Mouse (Mus musculus): ENCODE measurements around the gene Pif1.

The Pif1 gene

GRCm38 (mm10) chr9:65561016-65561415, 25.9 kb upstream of the Pif1 start:
- no peak for DNase-seq (ENCODE audit: low read depth, low spot score)

GRCm38 (mm10) chr9:65562081-65562506, 24.9 kb upstream of the Pif1 start:
- no peak for DNase-seq (ENCODE audit: low read depth, low spot score)

- no peak for DNase-seq (ENCODE audit: low read depth, low spot score)
Measured at GRCm38 (mm10) chr9:65563073-65563472, 23.9 kb upstream of the Pif1 start.

GRCm38 (mm10) chr9:65564698-65565097, 22.3 kb upstream of the Pif1 start:
- DNase-seq (ENCODE audit: low read depth, low spot score) = no peak

- no peak for DNase-seq (ENCODE audit: low read depth, low spot score)
Measured at GRCm38 (mm10) chr9:65568787-65569186, 18.2 kb upstream of the Pif1 start.

- no peak for DNase-seq (ENCODE audit: low read depth, low spot score)
Measured at GRCm38 (mm10) chr9:65569491-65569971, 17.4 kb upstream of the Pif1 start.

- no peak for DNase-seq (ENCODE audit: low read depth, low spot score)
Measured at GRCm38 (mm10) chr9:65572837-65573236, 14.1 kb upstream of the Pif1 start.

- DNase-seq (ENCODE audit: low read depth, low spot score) = no peak
Measured at GRCm38 (mm10) chr9:65574513-65575392, 12.2 kb upstream of the Pif1 start.

- no peak for DNase-seq (ENCODE audit: low read depth, low spot score)
Measured at GRCm38 (mm10) chr9:65575393-65576196, 11.4 kb upstream of the Pif1 start.

- no peak for DNase-seq (ENCODE audit: low read depth, low spot score)
Measured at GRCm38 (mm10) chr9:65576861-65577510, 10.0 kb upstream of the Pif1 start.

- no peak for DNase-seq (ENCODE audit: low read depth, low spot score)
Measured at GRCm38 (mm10) chr9:65577511-65578196, 9.3 kb upstream of the Pif1 start.

- no peak for DNase-seq (ENCODE audit: low read depth, low spot score)
Measured at GRCm38 (mm10) chr9:65578801-65579249, 8.1 kb upstream of the Pif1 start.

GRCm38 (mm10) chr9:65579781-65580371, 7.1 kb upstream of the Pif1 start, which contains the start of gene Plekho2:
Plekho2 (minus strand) TSS chr9:65580040.
- peak; percentile 84 for DNase-seq (ENCODE audit: low read depth, low spot score)

- peak; percentile 45 for DNase-seq (ENCODE audit: low read depth, low spot score)
Measured at GRCm38 (mm10) chr9:65580401-65581256, 6.3 kb upstream of the Pif1 start.

- DNase-seq (ENCODE audit: low read depth, low spot score) = no peak
Measured at GRCm38 (mm10) chr9:65583045-65583444, 3.9 kb upstream of the Pif1 start.

GRCm38 (mm10) chr9:65587270-65587572, 261 bp downstream of the Pif1 start:
- no peak for DNase-seq (ENCODE audit: low read depth, low spot score)

GRCm38 (mm10) chr9:65587573-65588358, 806 bp downstream of the Pif1 start:
- no peak for DNase-seq (ENCODE audit: low read depth, low spot score)

GRCm38 (mm10) chr9:65589091-65589490, 2.1 kb downstream of the Pif1 start:
- DNase-seq (ENCODE audit: low read depth, low spot score) = no peak

GRCm38 (mm10) chr9:65592721-65593120, 5.8 kb downstream of the Pif1 start:
- DNase-seq (ENCODE audit: low read depth, low spot score) = no peak

Measured in telencephalon, adult 2 months (tissue).